Mouse (Mus musculus): Measurements from ENCODE around the gene Pwwp2b. TPM values are rescaled to one million over a fixed set of nuclear protein-coding genes. Genes with fewer than 3 reads are reported as not detected.

Gene Pwwp2b
- polyA plus RNA-seq, 1 experiment = 9.4 TPM

- H3K4me1 ChIP-seq (ENCODE audit: control insufficient read depth, insufficient read depth, insufficient read length, low read length) = peaks cover 10% of the 10 kb centered on the region
- no peak overlapping the region for H3K27ac ChIP-seq (replicated peaks; ENCODE audit: low read depth, low read length)
Measured at GRCm38 (mm10) chr7:139266886-139267870, 18.9 kb downstream of the Pwwp2b start.

GRCm38 (mm10) chr7:139270738-139271137 is 22.5 kb downstream of the Pwwp2b start:
- Histone ChIP-seq H3K4me3 (ENCODE audit: insufficient read depth, low read depth, low read length) (no peak overlapping the region), H3K4me1 (ENCODE audit: control insufficient read depth, insufficient read depth, insufficient read length, low read length) (peaks cover 23% of the 10 kb centered on the region), H3K27ac (replicated peaks; ENCODE audit: low read depth, low read length) (no peak overlapping the region)

More at GRCm38 (mm10) chr7:139266886-139267870, 18.9 kb downstream of the Pwwp2b start:
- no peak overlapping the region for H3K4me3 ChIP-seq (ENCODE audit: insufficient read depth, low read depth, low read length)

GRCm38 (mm10) chr7:139271871-139272270 is 23.6 kb downstream of the Pwwp2b start:
- H3K4me1 ChIP-seq (ENCODE audit: control insufficient read depth, insufficient read depth, insufficient read length, low read length) = peaks cover 16% of the 10 kb centered on the region
- no peak overlapping the region for H3K4me3 ChIP-seq (ENCODE audit: insufficient read depth, low read depth, low read length)
- H3K27ac ChIP-seq (replicated peaks; ENCODE audit: low read depth, low read length) = no peak overlapping the region

- Histone ChIP-seq H3K4me3 (ENCODE audit: insufficient read depth, low read depth, low read length) (no peak overlapping the region), H3K27ac (replicated peaks; ENCODE audit: low read depth, low read length) (no peak overlapping the region), H3K4me1 (ENCODE audit: control insufficient read depth, insufficient read depth, insufficient read length, low read length) (peaks cover 16% of the 10 kb centered on the region)
Measured at GRCm38 (mm10) chr7:139272639-139273396, 24.5 kb downstream of the Pwwp2b start.

- Histone ChIP-seq H3K4me1 (ENCODE audit: control insufficient read depth, insufficient read depth, insufficient read length, low read length) (peaks cover 16% of the 10 kb centered on the region), H3K27ac (replicated peaks; ENCODE audit: low read depth, low read length) (no peak overlapping the region), H3K4me3 (ENCODE audit: insufficient read depth, low read depth, low read length) (no peak overlapping the region)
Measured at GRCm38 (mm10) chr7:139273397-139273719, 25.1 kb downstream of the Pwwp2b start.

- Histone ChIP-seq H3K4me3 (ENCODE audit: insufficient read depth, low read depth, low read length) (no peak overlapping the region), H3K27ac (replicated peaks; ENCODE audit: low read depth, low read length) (no peak overlapping the region), H3K4me1 (ENCODE audit: control insufficient read depth, insufficient read depth, insufficient read length, low read length) (peaks cover 16% of the 10 kb centered on the region)
Measured at GRCm38 (mm10) chr7:139275586-139275985, 27.3 kb downstream of the Pwwp2b start.

- Histone ChIP-seq H3K4me3 (ENCODE audit: insufficient read depth, low read depth, low read length) (no peak overlapping the region), H3K27ac (replicated peaks; ENCODE audit: low read depth, low read length) (no peak overlapping the region), H3K4me1 (ENCODE audit: control insufficient read depth, insufficient read depth, insufficient read length, low read length) (peaks cover 16% of the 10 kb centered on the region)
Measured at GRCm38 (mm10) chr7:139276150-139276549, 27.9 kb downstream of the Pwwp2b start.

- Histone ChIP-seq H3K27ac (replicated peaks; ENCODE audit: low read depth, low read length) (no peak overlapping the region), H3K4me3 (ENCODE audit: insufficient read depth, low read depth, low read length) (no peak overlapping the region), H3K4me1 (ENCODE audit: control insufficient read depth, insufficient read depth, insufficient read length, low read length) (peaks cover 14% of the 10 kb centered on the region)
Measured at GRCm38 (mm10) chr7:139277536-139277935, 29.3 kb downstream of the Pwwp2b start.

GRCm38 (mm10) chr7:139279571-139279970 is 31.3 kb downstream of the Pwwp2b start:
- H3K4me3 ChIP-seq (ENCODE audit: insufficient read depth, low read depth, low read length) = no peak overlapping the region
- no peaks in the 10 kb centered on the region for H3K4me1 ChIP-seq (ENCODE audit: control insufficient read depth, insufficient read depth, insufficient read length, low read length)
- no peak overlapping the region for H3K27ac ChIP-seq (replicated peaks; ENCODE audit: low read depth, low read length)

- Histone ChIP-seq H3K4me3 (ENCODE audit: insufficient read depth, low read depth, low read length) (no peak overlapping the region), H3K4me1 (ENCODE audit: control insufficient read depth, insufficient read depth, insufficient read length, low read length) (no peaks in the 10 kb centered on the region), H3K27ac (replicated peaks; ENCODE audit: low read depth, low read length) (no peak overlapping the region)
Measured at GRCm38 (mm10) chr7:139280044-139280443, 31.8 kb downstream of the Pwwp2b start.

GRCm38 (mm10) chr7:139281195-139281594 is 32.9 kb downstream of the Pwwp2b start:
- no peaks in the 10 kb centered on the region for H3K4me1 ChIP-seq (ENCODE audit: control insufficient read depth, insufficient read depth, insufficient read length, low read length)
- no peak overlapping the region for H3K27ac ChIP-seq (replicated peaks; ENCODE audit: low read depth, low read length)
- no peak overlapping the region for H3K4me3 ChIP-seq (ENCODE audit: insufficient read depth, low read depth, low read length)

GRCm38 (mm10) chr7:139282037-139282436 is 33.8 kb downstream of the Pwwp2b start:
- H3K4me3 ChIP-seq (ENCODE audit: insufficient read depth, low read depth, low read length) = no peak overlapping the region
- H3K4me1 ChIP-seq (ENCODE audit: control insufficient read depth, insufficient read depth, insufficient read length, low read length) = no peaks in the 10 kb centered on the region
- H3K27ac ChIP-seq (replicated peaks; ENCODE audit: low read depth, low read length) = no peak overlapping the region

- H3K4me1 ChIP-seq (ENCODE audit: control insufficient read depth, insufficient read depth, insufficient read length, low read length) = no peaks in the 10 kb centered on the region
- no peak overlapping the region for H3K27ac ChIP-seq (replicated peaks; ENCODE audit: low read depth, low read length)
- H3K4me3 ChIP-seq (ENCODE audit: insufficient read depth, low read depth, low read length) = no peak overlapping the region
Measured at GRCm38 (mm10) chr7:139285295-139285943, 37.1 kb downstream of the Pwwp2b start.

- no peak overlapping the region for H3K4me3 ChIP-seq (ENCODE audit: insufficient read depth, low read depth, low read length)
- H3K4me1 ChIP-seq (ENCODE audit: control insufficient read depth, insufficient read depth, insufficient read length, low read length) = no peaks in the 10 kb centered on the region
- H3K27ac ChIP-seq (replicated peaks; ENCODE audit: low read depth, low read length) = no peak overlapping the region
Measured at GRCm38 (mm10) chr7:139288540-139288939, 40.3 kb downstream of the Pwwp2b start.

- Histone ChIP-seq H3K4me3 (ENCODE audit: insufficient read depth, low read depth, low read length) (no peak overlapping the region), H3K4me1 (ENCODE audit: control insufficient read depth, insufficient read depth, insufficient read length, low read length) (no peaks in the 10 kb centered on the region), H3K27ac (replicated peaks; ENCODE audit: low read depth, low read length) (no peak overlapping the region)
Measured at GRCm38 (mm10) chr7:139293350-139293749, 45.1 kb downstream of the Pwwp2b start.
